Mouse (Mus musculus) limb, embryonic 10.5 days (tissue): ENCODE data around the gene Gpatch8. TPM values are rescaled to one million over a fixed set of nuclear protein-coding genes. Genes with fewer than 3 reads are reported as not detected.

Experiments
- DNase-seq: peaks from one replicate; pipeline ENCODE4 v3.0.0-alpha.2; 2017; ENCODE audit warnings: low spot score
- H3K27ac ChIP-seq: fragments of 300-500 bp; sonication (generic); 2 replicates; pipeline ENCODE4 v1.5.1; 2016; ENCODE audit warnings: mild to moderate bottlenecking
- H3K27me3 ChIP-seq: fragments of 300-500 bp; sonication (generic); 2 replicates; pipeline ENCODE4 v1.6.1; 2016; ENCODE audit warnings: low read depth, mild to moderate bottlenecking; ENCODE audit not compliant: poor library complexity, severe bottlenecking
- H3K36me3 ChIP-seq: fragments of 300-500 bp; sonication (generic); 2 replicates; pipeline ENCODE4 v1.6.1; 2016; ENCODE audit warnings: mild to moderate bottlenecking, moderate library complexity
- H3K4me1 ChIP-seq: fragments of 300-500 bp; sonication (generic); 2 replicates; pipeline ENCODE4 v1.6.1; 2016
- H3K4me3 ChIP-seq: fragments of 300-500 bp; sonication (generic); 2 replicates; pipeline ENCODE4 v1.5.1; 2016; ENCODE audit warnings: mild to moderate bottlenecking, moderate library complexity
- H3K9me3 ChIP-seq: fragments of 300-500 bp; sonication (generic); replicated peaks from 2 replicates; pipeline ENCODE4 v1.6.1; 2016; ENCODE audit warnings: mild to moderate bottlenecking
- WGBS: fragments of 180-500 bp; shearing (Covaris S2); methylation state at CpG from one replicate; pipeline ENCODE4 v1.1.7; 2016; 5-methylcytosine and 5-hydroxymethylcytosine counted together
- polyA plus RNA-seq: library from polyadenylated mRNA; unstranded; fragments of >200 nt; fragmentation: Nextera tagmentation; extraction: Ambion mirVana; gene quantifications from 2 replicates; pipeline ENCODE4 v1.2.1, GENCODE M21; 2016

The Gpatch8 gene
- polyA plus RNA-seq, 1 experiment from 2014 or later = 77.1 TPM

DNA sequence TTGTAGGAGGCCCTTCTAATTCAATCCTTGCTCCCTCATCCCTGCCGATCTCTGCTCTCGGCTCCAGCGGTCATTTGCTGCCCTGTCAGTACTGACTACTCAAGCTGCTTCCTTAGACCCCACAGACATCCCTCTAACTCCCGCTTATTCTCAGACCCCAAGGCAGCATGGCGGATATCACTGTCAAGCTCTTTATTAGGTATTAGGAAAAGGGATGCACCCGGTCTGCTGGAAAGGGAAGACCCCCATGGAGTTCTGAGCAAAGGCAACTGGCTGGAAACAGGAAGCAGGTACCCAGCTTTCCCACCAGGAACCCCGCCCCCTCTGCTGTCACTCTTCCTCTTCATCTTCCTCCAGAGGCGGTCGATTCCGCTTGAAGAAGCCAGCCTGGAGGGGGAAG lies 103.1 kb downstream of the Gpatch8 start:
- 18% methylated on average over 10 of the region's 10 CpGs for WGBS
- Histone ChIP-seq H3K4me3 (no peak overlapping the region), H3K27me3 (peaks cover 95% of the 10 kb centered on the region)

DNA sequence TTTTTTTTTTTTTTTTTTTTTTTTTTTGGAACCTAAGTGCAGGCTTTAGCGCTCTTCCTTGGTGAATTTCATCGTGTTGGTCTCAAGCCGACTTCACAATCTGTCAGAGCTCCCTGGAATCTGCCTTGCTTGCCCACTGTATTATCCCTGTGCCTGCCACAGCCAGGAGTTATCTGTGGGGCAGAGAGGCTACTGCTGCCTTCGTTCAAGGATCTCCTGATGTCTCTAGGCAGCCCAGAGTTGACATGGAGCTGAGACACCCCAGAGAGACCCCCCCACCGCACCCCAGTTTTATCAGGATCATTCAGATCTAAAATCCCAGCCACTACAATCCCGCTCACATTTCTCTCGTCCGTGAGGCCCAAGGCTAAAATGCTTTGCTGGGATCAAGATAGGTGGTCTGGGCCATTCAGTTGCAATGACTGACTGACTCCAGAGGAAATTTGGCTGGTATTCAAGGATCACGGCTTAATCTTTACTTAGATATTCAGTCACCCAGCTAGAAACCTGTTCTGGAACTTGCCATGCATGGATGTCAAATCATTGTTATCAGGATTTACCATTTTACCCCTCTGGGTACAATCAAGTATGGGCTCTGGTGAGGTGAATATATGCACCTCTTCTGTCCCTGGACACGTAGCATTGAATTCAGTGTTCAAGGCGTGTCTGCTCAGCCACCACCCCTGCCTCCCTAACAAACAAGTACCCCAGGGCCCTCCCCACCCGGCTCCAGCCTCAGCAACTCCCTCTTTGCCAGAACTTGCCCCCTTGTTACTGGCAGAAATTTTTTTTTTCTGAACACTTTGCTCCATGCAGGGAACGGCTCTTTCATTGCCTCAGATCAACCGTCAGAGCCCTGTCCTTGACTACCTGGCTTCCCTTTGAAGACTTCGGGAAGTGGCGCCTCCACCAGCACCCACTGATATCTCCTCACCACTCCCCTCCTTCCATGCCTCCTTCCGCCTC lies 106.9 kb downstream of the Gpatch8 start:
- Histone ChIP-seq H3K36me3 (no peaks in the 10 kb centered on the region), H3K9me3 (no peaks in the 10 kb centered on the region), H3K27ac (no peak overlapping the region), H3K4me1 (peaks cover 45% of the 10 kb centered on the region), H3K27me3 (peaks cover 72% of the 10 kb centered on the region), H3K4me3 (no peak overlapping the region)
- 55% methylated on average over 17 of the region's 17 CpGs for WGBS
- DNase-seq = no peak

More for the DNA sequence above, 103.1 kb downstream of the Gpatch8 start:
- peaks cover 34% of the 10 kb centered on the region for H3K4me1 ChIP-seq
- no peak overlapping the region for H3K27ac ChIP-seq
- no peak for DNase-seq
- H3K9me3 ChIP-seq = no peaks in the 10 kb centered on the region
- H3K36me3 ChIP-seq = no peaks in the 10 kb centered on the region

DNA sequence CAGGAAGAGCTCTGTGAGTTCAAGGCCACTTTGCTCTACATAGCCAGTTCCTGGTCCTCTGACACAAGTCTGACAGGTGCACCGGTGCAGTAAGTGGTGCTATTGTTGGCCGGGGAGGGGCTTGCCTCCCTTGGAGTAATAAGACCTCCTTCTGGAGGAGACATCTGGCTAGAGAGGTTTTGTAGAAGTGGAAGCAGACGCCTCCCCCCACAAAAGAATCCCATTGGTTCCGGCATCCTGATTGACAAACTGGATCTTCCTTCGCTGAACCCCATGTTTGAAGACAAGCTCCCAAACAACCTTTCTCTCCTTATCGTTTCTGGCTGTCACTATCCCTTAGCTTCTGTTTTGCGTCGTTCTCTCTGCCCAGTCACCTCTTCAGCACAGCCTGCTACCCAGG lies 107.9 kb downstream of the Gpatch8 start:
- Histone ChIP-seq H3K27ac (no peak overlapping the region), H3K36me3 (peaks cover 9% of the 10 kb centered on the region), H3K9me3 (no peaks in the 10 kb centered on the region), H3K4me1 (peaks cover 48% of the 10 kb centered on the region), H3K4me3 (peak overlapping the region; percentile 92; the same call in 1 of the 2 replicates), H3K27me3 (peaks cover 67% of the 10 kb centered on the region)
- no peak for DNase-seq
- WGBS = 15% methylated on average over 8 of the region's 8 CpGs

DNA sequence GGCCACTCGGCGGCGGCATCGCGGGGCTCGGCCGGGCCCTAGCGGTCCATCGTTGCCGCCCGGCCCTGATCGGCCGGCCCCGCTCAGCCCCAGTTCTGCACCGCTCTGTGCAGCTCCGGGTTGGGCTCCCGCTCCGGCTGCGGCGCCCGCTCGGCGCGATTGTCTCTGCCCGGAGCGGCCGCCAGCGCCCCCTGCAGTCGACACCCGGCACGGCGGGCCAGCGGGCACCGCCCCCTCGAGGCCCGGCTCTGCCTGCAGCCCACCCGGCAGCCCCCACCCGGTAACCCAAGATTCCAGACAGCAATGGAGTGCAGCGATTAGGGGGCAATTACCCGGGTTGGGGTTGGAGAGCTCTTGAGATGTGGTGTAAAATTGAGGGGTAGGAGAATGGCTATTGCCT lies 108.7 kb downstream of the Gpatch8 start, which contains the start of gene Fam171a2:
Gene Fam171a2 (minus strand): TSS at position 186 of the 400 bp plus-strand sequence.
- H3K27me3 ChIP-seq = peaks cover 58% of the 10 kb centered on the region
- under 1% methylated on average over 40 of the region's 40 CpGs for WGBS
- peaks cover 45% of the 10 kb centered on the region for H3K4me1 ChIP-seq
- DNase-seq = peak; percentile 95
- H3K9me3 ChIP-seq = no peaks in the 10 kb centered on the region
- peaks cover 17% of the 10 kb centered on the region for H3K36me3 ChIP-seq
- H3K27ac ChIP-seq = peak within 1 kb of the TSS; percentile 97
- H3K4me3 ChIP-seq = peak within 1 kb of the TSS; percentile 92

DNA sequence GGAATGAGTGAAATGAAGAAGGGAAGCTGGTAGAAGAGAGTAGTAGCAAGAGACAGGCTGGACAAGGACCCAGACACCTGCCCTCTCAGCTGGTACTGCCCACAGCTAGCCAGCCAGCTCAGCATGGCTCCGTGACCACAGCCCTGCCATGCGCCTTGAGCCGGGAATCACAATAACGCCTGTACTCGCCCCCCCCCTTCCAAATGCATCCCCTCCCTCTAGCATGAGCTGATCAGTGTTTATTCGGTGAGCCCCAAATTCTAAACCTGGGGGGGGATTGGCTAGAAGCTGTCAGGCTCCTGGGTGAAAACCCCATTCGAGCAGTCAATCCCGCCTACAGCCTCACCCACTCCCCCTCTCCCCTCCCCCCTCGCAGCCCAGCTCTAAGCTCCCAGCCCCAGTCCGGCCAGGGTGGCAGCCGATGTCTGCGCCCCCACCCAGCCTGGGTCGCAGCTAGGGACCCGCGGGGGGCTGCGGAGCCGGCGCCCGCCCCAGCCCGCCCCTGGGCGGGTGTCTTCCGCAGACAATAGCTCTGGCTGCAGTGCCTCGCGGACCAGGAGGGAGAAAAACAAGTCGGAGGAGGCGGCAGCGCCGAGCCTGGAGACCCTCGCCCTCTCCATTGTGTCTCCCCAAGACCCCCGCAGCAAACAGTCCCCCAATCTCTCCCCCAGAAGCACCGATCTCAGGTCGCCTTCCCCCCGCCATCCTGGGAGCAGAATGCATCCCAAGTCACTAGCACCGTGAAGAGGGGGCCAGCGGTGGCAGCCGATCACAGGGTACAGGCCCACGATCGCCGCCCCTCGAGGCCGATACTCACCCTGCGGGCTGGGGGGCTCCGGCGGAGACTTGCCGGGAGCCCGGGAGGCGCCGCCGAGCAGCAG lies 109.4 kb downstream of the Gpatch8 start:
- Histone ChIP-seq H3K4me3 (peak overlapping the region; percentile 92), H3K9me3 (no peaks in the 10 kb centered on the region), H3K27ac (peak overlapping the region; percentile 97), H3K27me3 (peaks cover 52% of the 10 kb centered on the region), H3K4me1 (peaks cover 45% of the 10 kb centered on the region), H3K36me3 (peaks cover 24% of the 10 kb centered on the region)
- WGBS = under 1% methylated on average over 44 of the region's 49 CpGs
- peak; percentile 76 for DNase-seq

DNA sequence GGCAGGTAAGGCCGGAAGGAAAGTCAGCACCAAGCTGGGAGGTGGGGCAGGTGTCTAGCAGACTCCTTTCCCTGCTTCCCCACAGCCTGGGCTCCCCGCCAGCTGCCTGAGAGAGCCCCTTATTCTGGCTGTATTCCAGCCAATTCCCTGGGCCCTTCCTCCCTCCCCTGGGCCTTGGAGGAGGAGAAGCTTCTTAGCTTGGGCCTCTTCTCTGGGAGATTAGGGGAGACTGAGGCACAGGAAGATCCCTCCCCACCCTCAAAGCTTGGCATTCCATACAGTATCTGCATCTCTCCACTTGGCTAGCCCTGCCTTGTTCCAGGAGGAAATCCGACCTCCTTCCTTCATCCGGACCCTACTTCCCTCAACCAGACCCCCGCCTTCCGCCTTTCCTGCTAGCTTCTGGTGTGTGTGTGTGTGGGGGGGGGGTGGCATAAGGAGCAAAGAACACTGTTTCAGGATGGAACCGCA lies 110.3 kb downstream of the Gpatch8 start:
- Histone ChIP-seq H3K4me3 (peak overlapping the region; percentile 92), H3K9me3 (no peaks in the 10 kb centered on the region), H3K27ac (peak overlapping the region; percentile 97), H3K27me3 (peaks cover 46% of the 10 kb centered on the region), H3K4me1 (peaks cover 45% of the 10 kb centered on the region), H3K36me3 (peaks cover 33% of the 10 kb centered on the region)
- 17% methylated on average over 7 of the region's 7 CpGs for WGBS
- no peak for DNase-seq

DNA sequence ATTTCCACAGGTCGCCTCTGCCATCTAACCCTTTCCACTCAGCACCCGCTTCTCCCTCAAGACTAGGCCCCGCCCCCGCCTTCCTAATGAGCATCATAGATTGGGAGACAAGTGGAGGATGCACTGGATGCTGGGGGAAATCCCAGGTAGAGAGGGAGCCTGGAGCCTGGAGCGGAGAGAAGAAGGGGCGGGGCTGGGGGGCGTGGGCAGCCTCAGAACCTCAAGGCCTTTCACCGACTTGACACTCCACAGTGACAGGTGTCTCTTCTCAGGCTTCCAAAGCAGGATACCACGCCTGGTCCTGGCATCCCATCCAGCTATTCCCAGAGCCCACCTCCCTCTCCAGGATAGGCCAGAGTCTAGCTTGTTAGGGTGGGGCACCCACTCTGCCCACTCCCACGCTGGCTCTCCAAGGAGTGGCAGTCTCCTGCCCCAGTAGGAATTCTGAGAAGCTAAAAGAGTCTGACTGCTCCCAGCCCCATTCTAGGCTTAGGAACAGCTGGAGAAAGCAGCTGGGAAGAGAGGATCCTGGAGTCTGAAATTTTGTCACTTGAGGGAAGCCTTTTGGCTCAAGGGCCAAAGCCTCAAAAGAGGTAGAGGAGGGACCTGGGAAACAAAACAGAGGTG lies 110.8 kb downstream of the Gpatch8 start:
- Histone ChIP-seq H3K9me3 (no peaks in the 10 kb centered on the region), H3K4me3 (peak overlapping the region; percentile 92), H3K27me3 (peaks cover 40% of the 10 kb centered on the region), H3K4me1 (peaks cover 45% of the 10 kb centered on the region), H3K27ac (peak overlapping the region; percentile 97; the same call in 1 of the 2 replicates), H3K36me3 (peaks cover 39% of the 10 kb centered on the region)
- DNase-seq = no peak
- 15% methylated on average over 10 of the region's 10 CpGs for WGBS

DNA sequence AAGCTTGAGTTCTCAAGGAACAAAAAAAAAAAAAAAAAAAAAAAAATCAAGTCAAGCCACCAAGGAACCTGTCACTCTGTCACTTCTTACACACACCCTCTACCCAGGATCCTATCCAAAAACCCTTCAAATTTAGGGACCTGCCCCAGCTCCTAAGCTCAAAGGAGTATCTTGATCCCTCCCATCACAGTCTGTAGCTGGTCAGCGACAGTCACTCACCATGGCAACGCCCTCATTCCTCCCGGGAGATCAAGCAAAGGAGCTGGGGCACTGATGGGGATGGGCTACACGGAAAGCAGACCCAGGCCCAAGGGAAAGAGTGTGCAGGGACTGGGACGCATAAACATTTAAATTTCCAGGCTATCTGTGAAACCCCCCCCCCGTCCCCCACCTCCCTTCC lies 111.4 kb downstream of the Gpatch8 start:
- peaks cover 45% of the 10 kb centered on the region for H3K4me1 ChIP-seq
- no peak overlapping the region for H3K27ac ChIP-seq
- 9% methylated on average over 6 of the region's 6 CpGs for WGBS
- peaks cover 44% of the 10 kb centered on the region for H3K36me3 ChIP-seq
- no peak for DNase-seq
- no peaks in the 10 kb centered on the region for H3K9me3 ChIP-seq
- H3K27me3 ChIP-seq = peaks cover 39% of the 10 kb centered on the region
- peak overlapping the region; percentile 92; the same call in 1 of the 2 replicates for H3K4me3 ChIP-seq

DNA sequence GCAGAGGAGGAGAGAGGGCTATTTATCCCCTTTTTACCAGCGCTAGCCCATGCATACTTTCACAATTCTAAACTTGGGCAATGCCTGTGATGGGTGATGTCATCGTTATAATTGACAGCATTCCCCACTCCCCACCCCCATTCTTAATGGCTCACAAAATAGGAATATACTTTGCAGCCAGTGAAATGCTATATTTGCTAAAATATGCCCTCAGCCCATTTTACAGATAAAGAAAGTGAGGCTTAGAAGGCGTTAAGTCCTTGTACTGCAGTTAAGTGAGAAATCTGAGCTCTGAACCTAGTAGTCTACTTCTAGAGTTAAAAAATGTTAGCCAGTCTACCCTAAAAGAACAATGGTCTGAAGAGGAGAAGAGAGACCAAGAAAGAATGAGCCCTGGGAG lies 111.9 kb downstream of the Gpatch8 start:
- WGBS = 76% methylated on average over 3 of the region's 3 CpGs
- peaks cover 39% of the 10 kb centered on the region for H3K27me3 ChIP-seq
- H3K4me3 ChIP-seq = no peak overlapping the region
- H3K27ac ChIP-seq = no peak overlapping the region
- peaks cover 49% of the 10 kb centered on the region for H3K4me1 ChIP-seq
- no peak for DNase-seq
- H3K36me3 ChIP-seq = peaks cover 49% of the 10 kb centered on the region
- H3K9me3 ChIP-seq = no peaks in the 10 kb centered on the region

DNA sequence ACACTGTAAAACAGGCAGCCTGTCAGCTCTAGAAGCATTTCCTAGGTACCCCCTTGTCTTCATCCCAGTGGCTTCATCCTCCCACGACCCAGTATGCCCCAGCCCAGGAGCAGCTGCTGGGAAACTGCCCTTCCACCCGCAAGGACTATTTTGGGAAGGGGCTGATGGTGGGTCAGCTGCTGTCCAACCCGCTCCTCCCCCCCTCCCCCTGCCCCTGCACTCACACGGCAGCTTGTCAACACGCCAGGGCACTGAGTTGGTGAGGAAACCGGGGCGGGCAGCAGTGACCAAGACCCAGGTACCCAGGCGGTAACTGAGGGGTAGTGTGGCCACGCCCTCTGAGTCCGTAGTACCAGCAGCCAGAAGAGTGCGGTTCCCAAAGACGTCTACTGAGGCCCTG lies 112.5 kb downstream of the Gpatch8 start:
- Histone ChIP-seq H3K4me1 (peaks cover 53% of the 10 kb centered on the region), H3K27me3 (peaks cover 39% of the 10 kb centered on the region), H3K9me3 (no peaks in the 10 kb centered on the region), H3K4me3 (no peak overlapping the region), H3K27ac (no peak overlapping the region), H3K36me3 (peaks cover 55% of the 10 kb centered on the region)
- no peak for DNase-seq
- 48% methylated on average over 12 of the region's 12 CpGs for WGBS

DNA sequence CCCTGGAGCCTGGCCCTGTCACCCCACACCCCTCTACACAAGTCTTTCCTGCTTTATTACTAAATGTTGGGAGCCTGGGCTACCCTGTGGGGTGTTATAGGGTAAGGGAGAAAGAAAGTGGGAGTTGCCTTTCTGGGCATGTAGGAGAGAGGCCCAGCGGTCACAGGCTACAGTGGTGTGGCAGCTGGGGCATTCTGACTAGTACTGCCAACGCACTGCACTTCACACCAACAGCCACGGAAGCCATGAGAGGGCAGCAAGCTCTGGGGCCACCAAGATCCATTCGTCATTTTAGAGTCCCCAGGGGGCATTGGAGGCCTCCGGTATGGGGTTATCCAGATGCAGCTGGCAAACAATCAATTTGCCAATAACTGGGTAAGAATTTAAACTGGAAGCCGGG lies 114.1 kb downstream of the Gpatch8 start:
- WGBS = 90% methylated on average over 6 of the region's 6 CpGs
- H3K4me3 ChIP-seq = no peak overlapping the region
- H3K9me3 ChIP-seq = no peaks in the 10 kb centered on the region
- no peak for DNase-seq
- peaks cover 71% of the 10 kb centered on the region for H3K36me3 ChIP-seq
- peaks cover 40% of the 10 kb centered on the region for H3K27me3 ChIP-seq
- peaks cover 54% of the 10 kb centered on the region for H3K4me1 ChIP-seq
- no peak overlapping the region for H3K27ac ChIP-seq

DNA sequence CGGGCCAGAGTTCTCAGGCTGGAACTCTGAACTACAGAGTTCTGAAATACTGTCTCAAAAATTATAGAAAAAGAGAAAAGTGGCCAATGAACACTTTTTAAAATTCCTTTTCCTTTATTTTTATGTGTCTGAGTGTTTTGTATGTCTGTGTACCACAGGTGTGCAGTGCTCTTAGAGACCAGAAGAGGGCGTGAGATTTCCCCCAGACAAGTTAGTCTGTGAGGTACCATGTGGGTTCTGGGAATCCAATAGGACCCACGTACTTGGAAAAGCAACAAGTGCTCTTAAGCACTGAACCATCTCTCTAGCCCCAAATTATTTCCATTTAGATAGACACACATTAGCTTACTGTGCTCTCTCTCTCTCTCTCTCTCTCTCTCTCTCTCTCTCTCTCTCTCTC lies 114.8 kb downstream of the Gpatch8 start:
- no peak overlapping the region for H3K27ac ChIP-seq
- 77% methylated on average over 3 of the region's 3 CpGs for WGBS
- peaks cover 40% of the 10 kb centered on the region for H3K27me3 ChIP-seq
- peaks cover 77% of the 10 kb centered on the region for H3K36me3 ChIP-seq
- no peak for DNase-seq
- H3K9me3 ChIP-seq = no peaks in the 10 kb centered on the region
- H3K4me1 ChIP-seq = peaks cover 51% of the 10 kb centered on the region
- no peak overlapping the region for H3K4me3 ChIP-seq
